Mouse (Mus musculus): ENCODE results near the gene Gnai3.

Gnai3 gene

GRCm38 (mm10) chr3:108111320-108111719 lies 34.6 kb downstream of the Gnai3 start:
- no peak for DNase-seq (ENCODE audit: low spot score)

DNA sequence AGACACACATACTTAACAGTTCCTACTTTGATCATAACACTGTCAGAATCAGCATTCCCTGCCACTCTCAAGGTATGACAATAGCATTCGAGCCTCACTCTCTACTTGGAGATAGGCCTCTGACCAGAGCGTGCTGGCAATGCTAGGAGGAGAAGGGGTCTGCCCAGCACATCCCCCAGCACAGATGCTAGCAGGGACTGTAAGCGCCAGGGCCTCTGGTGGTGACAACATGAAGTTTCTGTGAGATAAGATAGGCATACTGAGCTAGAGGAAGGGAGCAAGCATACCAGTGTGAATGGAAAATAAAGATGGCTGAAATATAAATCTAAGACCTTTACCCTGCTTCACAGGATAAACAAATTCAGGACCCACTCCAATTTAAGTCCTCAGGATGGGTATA lies 40.7 kb downstream of the Gnai3 start:
- DNase-seq (ENCODE audit: low spot score): no peak

DNA sequence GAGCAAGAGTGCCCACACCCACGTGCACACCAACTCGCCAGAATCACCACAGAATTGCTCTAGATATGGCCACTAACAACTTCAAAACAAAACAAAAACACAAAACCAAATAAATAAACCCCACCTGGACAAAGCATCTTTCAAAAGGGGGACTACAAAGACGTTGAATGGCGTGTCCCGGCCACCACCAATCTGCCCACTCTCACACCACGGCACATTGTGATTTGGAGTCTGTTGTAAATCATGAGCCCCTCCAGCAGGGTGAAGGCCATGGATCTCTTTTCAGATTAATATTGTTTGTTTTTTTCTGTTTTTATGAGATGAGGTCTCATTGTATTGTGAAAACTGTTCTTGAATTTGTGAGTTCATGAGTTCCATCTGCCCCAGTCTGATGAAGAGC lies 43.9 kb downstream of the Gnai3 start:
- DNase-seq (ENCODE audit: low spot score): no peak

GRCm38 (mm10) chr3:108101594-108101993 lies 44.4 kb downstream of the Gnai3 start:
- no peak for DNase-seq (ENCODE audit: low spot score)

- no peak for DNase-seq (ENCODE audit: low spot score)
Observed at GRCm38 (mm10) chr3:108098316-108098715, 47.6 kb downstream of the Gnai3 start.

DNA sequence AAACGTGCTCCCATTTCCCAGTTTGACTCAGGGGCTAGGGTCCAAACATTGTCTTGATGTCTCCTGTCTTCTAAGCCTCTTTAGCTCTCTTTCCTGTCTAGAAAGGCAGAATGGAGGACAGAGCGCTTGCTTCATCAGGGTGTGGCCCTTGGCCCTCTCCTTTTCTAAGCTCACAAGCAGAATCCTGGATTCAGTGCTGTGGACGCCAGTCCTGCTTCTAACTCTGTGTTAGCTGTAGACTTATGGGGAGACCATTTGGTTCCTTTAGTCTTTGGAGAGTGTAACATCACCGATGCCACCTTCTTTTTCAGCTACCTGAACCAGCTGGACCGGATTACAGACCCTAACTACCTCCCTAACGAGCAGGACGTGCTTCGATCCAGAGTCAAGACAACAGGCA lies 48.3 kb downstream of the Gnai3 start:
- no peak for DNase-seq (ENCODE audit: low spot score)

DNA sequence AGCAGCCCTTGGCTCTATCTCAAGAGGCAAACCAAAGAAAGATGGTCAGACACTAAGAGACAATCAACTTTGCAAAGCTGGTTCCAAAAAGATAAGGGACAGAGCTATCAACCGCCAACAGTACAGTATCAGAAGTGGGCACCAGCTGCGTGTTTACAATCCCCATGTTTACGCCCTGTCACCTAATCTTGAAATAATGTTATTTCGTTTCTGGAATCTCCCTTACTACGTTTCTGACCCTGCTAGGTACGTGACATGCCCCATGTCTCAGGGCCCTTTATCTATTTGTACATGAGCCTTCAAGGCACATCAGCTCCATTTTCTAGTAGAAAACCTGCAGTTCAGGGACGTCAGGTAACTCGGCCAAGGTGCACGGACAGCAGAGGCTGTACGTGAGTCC lies 49.2 kb downstream of the Gnai3 start:
- no peak for DNase-seq (ENCODE audit: low spot score)

DNA sequence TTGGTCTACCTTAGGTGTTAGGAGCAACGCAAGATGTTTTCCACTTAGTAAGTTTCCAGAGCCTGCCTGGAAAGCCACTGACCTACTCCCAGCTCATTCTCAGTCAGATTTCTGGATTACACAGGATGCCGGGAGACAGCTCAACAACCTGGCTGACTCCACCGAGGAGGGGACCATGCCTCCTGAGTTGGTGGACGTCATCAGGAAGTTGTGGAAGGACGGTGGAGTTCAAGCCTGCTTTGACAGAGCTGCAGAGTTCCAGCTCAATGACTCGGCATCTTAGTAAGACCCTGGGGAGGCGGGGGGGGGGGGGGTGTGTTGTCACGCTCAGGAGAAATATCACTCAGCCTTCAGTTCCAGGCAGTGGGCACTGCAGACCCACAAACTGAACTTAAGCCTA lies 49.7 kb downstream of the Gnai3 start:
- DNase-seq (ENCODE audit: low spot score): no peak

GRCm38 (mm10) chr3:108094976-108095760 lies 50.8 kb downstream of the Gnai3 start:
- no peak for DNase-seq (ENCODE audit: low spot score)

DNA sequence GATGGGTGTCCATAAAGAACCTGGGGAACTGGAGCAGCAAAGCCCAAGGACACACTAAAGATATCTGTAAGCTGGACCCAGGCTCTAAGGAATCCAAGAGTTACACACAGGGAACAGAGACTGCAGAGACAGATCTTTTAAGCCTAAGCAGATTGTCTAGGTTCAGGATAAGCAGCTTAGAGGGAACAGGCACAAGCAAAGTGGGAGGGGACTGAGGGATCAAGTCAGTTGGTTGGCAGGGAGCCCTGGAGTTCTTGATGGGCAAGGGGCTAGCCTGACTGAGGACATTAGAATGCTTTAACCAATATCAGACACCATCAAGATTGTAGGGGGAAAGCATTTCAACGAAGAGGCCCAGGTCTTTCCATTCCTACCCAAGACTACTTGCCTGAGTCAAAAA lies 51.8 kb downstream of the Gnai3 start:
- no peak for DNase-seq (ENCODE audit: low spot score)

DNA sequence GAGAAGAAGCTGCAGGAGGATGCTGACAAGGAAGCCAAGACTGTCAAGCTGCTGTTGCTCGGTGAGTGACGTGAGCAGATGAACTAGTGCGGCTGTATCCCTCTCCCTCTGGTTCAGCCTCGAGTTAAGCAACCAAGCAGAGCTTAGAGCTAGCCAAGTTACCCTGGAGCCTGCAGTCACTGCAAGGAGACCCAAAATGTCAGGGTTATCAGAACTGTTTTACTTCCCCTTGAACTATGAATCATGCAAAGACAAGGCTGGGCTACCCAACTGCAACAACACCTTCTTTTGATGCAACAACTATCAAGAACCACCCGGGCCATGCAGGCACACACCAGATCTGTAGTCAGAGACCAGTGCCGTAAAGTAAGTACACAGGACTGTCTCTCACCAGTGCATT lies 52.6 kb downstream of the Gnai3 start:
- no peak for DNase-seq (ENCODE audit: low spot score)

DNA sequence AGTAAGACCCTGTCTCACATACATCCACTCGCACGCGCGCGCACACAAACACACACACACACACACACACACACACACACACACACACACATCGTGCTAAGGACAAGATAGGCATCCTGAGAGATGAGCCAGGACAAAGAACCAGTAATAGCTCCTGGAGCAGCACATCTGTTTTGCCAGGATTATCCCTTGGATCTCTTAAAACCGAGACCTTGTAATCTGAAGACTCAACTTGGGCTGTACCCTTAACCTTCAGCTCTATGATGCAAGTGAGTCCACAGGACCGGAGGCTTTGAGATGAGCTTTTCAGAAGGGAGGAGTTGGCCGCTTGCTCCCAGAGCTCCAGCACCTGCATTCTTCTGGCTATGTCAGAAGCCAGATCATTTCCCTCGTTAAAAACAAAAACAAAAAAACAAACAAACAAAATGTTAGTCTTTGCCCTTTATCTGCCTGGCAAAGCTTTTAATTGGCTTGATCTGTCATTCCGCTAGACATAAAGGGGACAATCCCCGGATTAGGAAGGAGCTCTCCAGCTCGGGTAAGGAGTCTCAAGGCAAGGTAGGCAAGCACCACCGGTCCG lies 53.3 kb downstream of the Gnai3 start, which contains the start of gene Gnat2:
Gene Gnat2 (plus strand): TSS at position 254 of the 580 bp plus-strand sequence.
- DNase-seq (ENCODE audit: low spot score): no peak

- DNase-seq (ENCODE audit: low spot score): no peak
Observed at GRCm38 (mm10) chr3:108092030-108092429, 53.9 kb downstream of the Gnai3 start.

DNA sequence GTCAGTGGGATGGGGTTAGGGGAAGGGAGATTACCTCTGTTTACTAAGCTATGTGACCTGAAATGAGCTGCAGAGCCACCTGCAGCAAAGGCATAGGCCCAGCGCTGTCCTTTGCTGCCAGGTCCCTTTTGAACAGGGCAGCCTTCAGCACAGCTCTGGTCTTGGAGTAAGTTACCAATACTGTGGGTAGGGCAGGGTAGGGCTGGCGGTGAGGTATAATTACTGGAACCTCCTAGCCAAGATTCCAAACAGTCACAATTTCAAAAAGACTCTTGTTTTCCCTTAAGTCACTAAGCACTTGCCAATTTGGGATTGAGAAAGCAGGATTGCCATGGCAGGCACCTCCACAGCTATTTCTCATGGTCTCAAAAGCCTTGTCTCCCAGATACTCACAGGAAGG lies 55.4 kb downstream of the Gnai3 start:
- no peak for DNase-seq (ENCODE audit: low spot score)

- DNase-seq (ENCODE audit: low spot score): no peak
Observed at GRCm38 (mm10) chr3:108089916-108090315, 56.0 kb downstream of the Gnai3 start.

GRCm38 (mm10) chr3:108088842-108089380 lies 57.0 kb downstream of the Gnai3 start:
- no peak for DNase-seq (ENCODE audit: low spot score)

DNA sequence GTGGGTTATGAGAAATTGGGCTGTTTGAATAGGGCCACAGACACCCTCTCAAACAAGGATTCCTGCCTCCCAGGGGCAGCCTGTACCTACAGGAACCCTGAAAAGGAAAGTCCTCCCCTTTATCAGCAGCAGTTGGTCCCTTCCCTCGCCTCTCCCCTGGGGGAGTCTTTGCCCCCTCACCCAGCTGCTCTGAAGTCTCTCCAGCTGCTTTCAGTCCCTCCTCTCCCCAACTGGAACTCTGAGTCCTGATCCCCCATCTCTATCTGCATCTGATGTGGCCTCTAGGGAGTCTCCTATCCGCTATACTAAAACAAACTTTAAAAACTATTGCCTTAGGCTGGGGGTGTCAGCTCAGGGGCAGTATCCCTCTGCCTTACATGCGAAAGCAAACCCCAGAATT lies 58.6 kb downstream of the Gnai3 start:
- no peak for DNase-seq (ENCODE audit: low spot score)

DNA sequence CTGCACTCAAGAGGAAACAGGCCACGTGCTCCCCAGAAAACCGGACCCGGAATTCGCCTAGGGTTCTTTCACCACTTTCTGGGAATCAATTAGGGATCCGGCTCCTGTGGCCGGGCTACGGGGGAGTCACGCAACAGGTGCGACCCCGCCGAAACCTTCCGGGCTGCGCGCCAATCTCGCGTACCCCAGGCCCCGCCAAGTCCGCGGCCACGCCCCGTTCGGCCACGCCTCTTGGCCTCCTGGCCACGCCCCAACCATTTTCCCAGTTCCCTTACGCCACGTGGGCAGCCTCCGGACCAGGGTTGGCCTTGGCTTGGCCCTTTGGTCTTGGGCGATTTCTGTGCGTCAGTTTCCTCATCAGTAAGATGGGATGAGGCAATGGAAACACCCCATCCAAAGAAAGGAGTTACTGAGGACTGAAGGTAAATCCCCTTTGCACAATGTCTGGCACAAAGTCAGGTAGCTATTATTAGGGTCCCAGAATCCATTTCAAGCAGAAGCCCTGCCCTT lies 59.4 kb downstream of the Gnai3 start, which contains the start of gene Ampd2:
Gene Ampd2 (minus strand): TSS at position 182 of the 510 bp plus-strand sequence.
- DNase-seq (ENCODE audit: low spot score): peak; percentile 61

DNA sequence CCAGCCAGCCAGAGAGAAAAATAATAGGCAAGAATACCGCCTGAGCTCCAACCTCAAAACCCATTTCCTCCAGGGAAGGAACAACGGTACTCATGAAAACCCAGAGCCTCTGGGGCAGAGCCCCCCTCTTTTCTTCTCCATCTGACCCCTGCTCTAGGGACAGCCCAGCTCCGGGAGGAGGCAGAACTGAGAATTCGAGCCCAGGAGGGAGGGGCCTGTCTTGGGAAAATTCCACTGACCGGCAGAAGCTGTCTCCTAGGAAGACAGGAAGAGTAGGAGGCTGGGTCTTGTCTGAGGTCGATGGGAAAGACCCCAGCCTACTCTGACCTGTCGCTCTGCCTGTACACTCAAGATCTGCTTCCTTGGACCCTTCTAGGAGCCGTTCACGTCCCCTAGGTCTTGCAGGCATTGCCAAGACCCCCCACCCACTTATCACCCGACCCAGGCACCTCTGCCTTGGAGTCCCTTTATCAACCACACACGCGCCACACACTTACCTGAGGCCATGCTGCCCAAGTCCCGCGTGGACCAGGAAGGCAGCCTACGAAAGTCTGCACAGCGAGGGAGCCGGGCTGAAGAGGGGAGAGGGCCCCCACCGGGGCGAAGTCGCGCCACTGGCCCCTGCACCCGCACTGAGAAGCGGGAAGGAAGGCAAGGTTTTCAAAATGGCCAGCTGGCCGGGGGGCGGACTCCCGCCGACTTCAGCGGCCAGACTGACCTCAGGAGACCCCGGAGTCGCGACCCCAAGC lies 60.1 kb downstream of the Gnai3 start:
- DNase-seq (ENCODE audit: low spot score): no peak

GRCm38 (mm10) chr3:108085281-108085720 lies 60.6 kb downstream of the Gnai3 start:
- DNase-seq (ENCODE audit: low spot score): peak; percentile 63

DNA sequence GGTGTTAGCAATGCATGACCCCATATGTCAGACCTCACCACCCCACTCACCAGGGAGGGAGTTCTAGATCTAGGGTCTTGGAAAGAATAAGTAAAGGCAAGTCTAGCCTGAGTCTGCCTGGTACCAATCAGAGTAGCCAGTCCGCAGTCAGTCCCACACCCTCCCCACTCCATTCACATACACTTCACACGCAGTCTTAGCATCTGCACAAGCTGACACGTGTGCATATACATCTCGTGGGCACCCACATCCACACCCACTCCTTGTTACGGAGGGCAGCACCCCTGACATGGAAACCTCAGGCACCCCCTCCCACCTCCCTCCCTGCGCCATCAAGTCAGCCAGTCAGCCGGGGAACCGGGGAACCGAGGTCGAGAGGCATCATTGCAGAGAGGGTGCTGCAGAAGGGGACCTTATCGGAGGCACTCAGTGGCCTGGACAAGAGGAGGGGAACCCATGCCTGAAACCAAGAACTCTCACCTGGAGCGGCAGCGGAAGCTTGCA lies 61.1 kb downstream of the Gnai3 start:
- no peak for DNase-seq (ENCODE audit: low spot score)

DNA sequence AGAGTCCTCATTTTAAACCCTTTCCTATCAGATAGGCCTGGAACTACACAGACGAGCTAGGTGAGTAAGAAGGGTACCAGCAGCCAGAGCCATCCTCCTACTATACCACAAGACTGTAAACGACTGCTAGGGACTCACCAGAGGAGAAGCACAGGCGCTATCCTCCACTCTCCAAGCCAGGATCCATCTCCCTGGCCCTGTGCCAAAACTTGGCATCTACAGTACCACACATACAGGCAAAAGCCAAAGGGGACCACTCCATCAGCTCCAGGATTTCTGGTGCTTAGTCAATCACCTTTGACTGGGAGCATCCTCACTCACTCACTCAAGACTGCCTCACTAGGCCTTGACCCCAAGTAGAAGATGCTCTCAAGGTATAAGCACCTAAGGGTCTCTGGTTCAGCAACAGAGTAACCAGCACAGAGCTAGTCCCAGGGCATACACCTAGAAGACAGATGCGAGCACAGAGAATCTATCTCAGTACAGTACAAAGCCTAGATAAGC lies 62.0 kb downstream of the Gnai3 start:
- DNase-seq (ENCODE audit: low spot score): no peak
